ENCODE assay signal across 15 mouse cellular contexts in genomic region chr6:97551884-97552283, GRCm38 (mm10).
A peak's percentile ranks its signal among the peaks of the same experiment; 100 is the strongest.
DNase-seq lines count a peak whose midpoint lies in the region; ATAC-seq and TF ChIP-seq lines count a peak whose summit lies in the region.
"Had no signal": no experiment of that assay in that cellular context is flagged by ENCODE, and none has a peak within 500 bp of the region (broad histone marks: within the 10 kb centered on the region; RNA-seq: fewer than 3 reads in every experiment).

No protein-coding gene starts in this region.

- H3K27me3 ChIP-seq in embryonic facial prominence, embryonic 14.5 days (replicated peaks; ENCODE audit: control insufficient read depth, insufficient read depth, low read length), result no peaks in the 10 kb centered on the region
- no peaks in the 10 kb centered on the region for H3K27me3 ChIP-seq in embryonic facial prominence, embryonic 10.5 days (replicated peaks; ENCODE audit: low read depth, poor library complexity, severe bottlenecking)
- no peaks in the 10 kb centered on the region for H3K27me3 ChIP-seq in lung, embryonic 14.5 days (ENCODE audit: insufficient read depth, low read length)
- no peaks in the 10 kb centered on the region for H3K27me3 ChIP-seq in hindbrain, embryonic 15.5 days
- H3K27me3 ChIP-seq in neural tube, embryonic 14.5 days (ENCODE audit: control insufficient read depth, insufficient read depth, low read length), result no peaks in the 10 kb centered on the region
- H3K27me3 ChIP-seq: CH12.LX; heart, embryonic 15.5 days; lung, embryonic 15.5 days had no signal

- H3K4me2 ChIP-seq in embryonic facial prominence, embryonic 14.5 days (ENCODE audit: low read depth, low read length), result no peak overlapping the region
- no peak overlapping the region for H3K4me2 ChIP-seq in lung, embryonic 14.5 days
- no peak overlapping the region for H3K4me2 ChIP-seq in hindbrain, embryonic 15.5 days
- H3K4me2 ChIP-seq in neural tube, embryonic 14.5 days (ENCODE audit: low read depth, low read length), result no peak overlapping the region
- H3K4me2 ChIP-seq: heart, embryonic 15.5 days; lung, embryonic 15.5 days had no signal

- peak; percentile 86 for ATAC-seq in embryonic facial prominence, embryonic 14.5 days (ENCODE audit: low read depth)
- peak; percentile 14; the same call in 1 of the 2 replicates for ATAC-seq in lung, embryonic 14.5 days (ENCODE audit: insufficient read depth)
- ATAC-seq in hindbrain, embryonic 15.5 days (ENCODE audit: low FRiP score, low read depth), result no peak
- ATAC-seq in neural tube, embryonic 14.5 days (ENCODE audit: low read depth), result peak; percentile 32
- no peak for ATAC-seq in inflammation-experienced regulatory T-cells, adult 6 months

- peak; percentile 76 for DNase-seq in embryonic facial prominence, embryonic 14.5 days (ENCODE audit: low spot score)
- no peak for DNase-seq in embryonic facial prominence, embryonic 10.5 days (ENCODE audit: low spot score)
- peak; percentile 32 for DNase-seq in lung, embryonic 14.5 days
- DNase-seq in lung, postnatal 25 days (ENCODE audit: low spot score), result no peak
- DNase-seq in Muller cell, postnatal 12 days (ENCODE audit: inconsistent ontology term), result no peak
- DNase-seq: adrenal gland, postnatal 14 days; cerebellum, postnatal 14 days; heart, adult 11 months; thymus, postnatal 14 days had no signal

- no peak overlapping the region for H3K9ac ChIP-seq in embryonic facial prominence, embryonic 14.5 days (ENCODE audit: low read depth, low read length)
- no peak overlapping the region for H3K9ac ChIP-seq in lung, embryonic 14.5 days
- no peak overlapping the region for H3K9ac ChIP-seq in hindbrain, embryonic 15.5 days
- H3K9ac ChIP-seq in neural tube, embryonic 14.5 days (replicated peaks; ENCODE audit: low read depth, low read length), result peak overlapping the region; percentile 25; the same call in 1 of the 2 replicates
- H3K9ac ChIP-seq: heart, embryonic 15.5 days; lung, embryonic 15.5 days had no signal

- 56% methylated on average over 8 of the region's 8 CpGs for WGBS in embryonic facial prominence, embryonic 14.5 days
- WGBS in embryonic facial prominence, embryonic 10.5 days, result 82% methylated on average over 8 of the region's 8 CpGs
- 65% methylated on average over 8 of the region's 8 CpGs for WGBS in lung, embryonic 14.5 days
- 34% methylated on average over 8 of the region's 8 CpGs for WGBS in hindbrain, embryonic 15.5 days
- whole genome bisulfite sequencing in neural tube, embryonic 14.5 days, result 27% methylated on average over 8 of the region's 8 CpGs

- no peak overlapping the region for H3K27ac ChIP-seq in embryonic facial prominence, embryonic 14.5 days (replicated peaks; ENCODE audit: low read depth, low read length)
- H3K27ac ChIP-seq in embryonic facial prominence, embryonic 10.5 days (replicated peaks), result no peak overlapping the region
- peak overlapping the region; percentile 42; the same call in 1 of the 2 replicates for H3K27ac ChIP-seq in lung, embryonic 14.5 days (ENCODE audit: low read depth)
- H3K27ac ChIP-seq in hindbrain, embryonic 15.5 days (replicated peaks), result peak overlapping the region; percentile 66
- peak overlapping the region; percentile 72 for H3K27ac ChIP-seq in neural tube, embryonic 14.5 days (ENCODE audit: low read depth, low read length)
- H3K27ac ChIP-seq: heart, embryonic 15.5 days; lung, embryonic 15.5 days had no signal

- H3K36me3 ChIP-seq in embryonic facial prominence, embryonic 14.5 days (ENCODE audit: control insufficient read depth, insufficient read depth, low read length), result no peaks in the 10 kb centered on the region
- peaks cover 5% of the 10 kb centered on the region for H3K36me3 ChIP-seq in embryonic facial prominence, embryonic 10.5 days (replicated peaks)
- H3K36me3 ChIP-seq in lung, embryonic 14.5 days (ENCODE audit: insufficient read depth), result no peaks in the 10 kb centered on the region
- no peaks in the 10 kb centered on the region for H3K36me3 ChIP-seq in hindbrain, embryonic 15.5 days
- H3K36me3 ChIP-seq in neural tube, embryonic 14.5 days (ENCODE audit: control insufficient read depth, insufficient read depth, low read length), result no peaks in the 10 kb centered on the region
- H3K36me3 ChIP-seq: heart, embryonic 15.5 days; lung, embryonic 15.5 days had no signal

- peaks cover 5% of the 10 kb centered on the region for H3K9me3 ChIP-seq in embryonic facial prominence, embryonic 14.5 days (ENCODE audit: control insufficient read depth, low read length)
- H3K9me3 ChIP-seq in embryonic facial prominence, embryonic 10.5 days, result peaks cover 6% of the 10 kb centered on the region; the same call in 1 of the 2 replicates
- no peaks in the 10 kb centered on the region; the same call in 1 of the 2 replicates for H3K9me3 ChIP-seq in lung, embryonic 14.5 days (ENCODE audit: low read depth, low read length)
- no peaks in the 10 kb centered on the region for H3K9me3 ChIP-seq in hindbrain, embryonic 15.5 days
- no peaks in the 10 kb centered on the region; the same call in 1 of the 2 replicates for H3K9me3 ChIP-seq in neural tube, embryonic 14.5 days (ENCODE audit: control insufficient read depth, low read length)
- H3K9me3 ChIP-seq: heart, embryonic 15.5 days; lung, embryonic 15.5 days had no signal

- H3K4me1 ChIP-seq in embryonic facial prominence, embryonic 14.5 days (ENCODE audit: control insufficient read depth, insufficient read depth, low read length), result 0 out of 2 replicates have a peak, but pooled peaks cover 7% of the 10 kb centered on the region
- H3K4me1 ChIP-seq in embryonic facial prominence, embryonic 10.5 days, result 0 out of 2 replicates have a peak, but pooled peaks cover 5% of the 10 kb centered on the region
- H3K4me1 ChIP-seq in lung, embryonic 14.5 days (ENCODE audit: insufficient read depth), result 0 out of 2 replicates have a peak, but pooled peaks cover 4% of the 10 kb centered on the region
- peaks cover 60% of the 10 kb centered on the region for H3K4me1 ChIP-seq in hindbrain, embryonic 15.5 days (replicated peaks)
- peaks cover 45% of the 10 kb centered on the region for H3K4me1 ChIP-seq in neural tube, embryonic 14.5 days (ENCODE audit: control insufficient read depth, insufficient read depth, low read length)
- H3K4me1 ChIP-seq: heart, embryonic 15.5 days had no signal

- H3K4me3 ChIP-seq in embryonic facial prominence, embryonic 14.5 days (ENCODE audit: low read depth, low read length), result no peak overlapping the region
- H3K4me3 ChIP-seq in embryonic facial prominence, embryonic 10.5 days, result no peak overlapping the region
- H3K4me3 ChIP-seq in lung, embryonic 14.5 days (ENCODE audit: low read depth, low read length), result no peak overlapping the region
- H3K4me3 ChIP-seq in hindbrain, embryonic 15.5 days, result no peak overlapping the region
- H3K4me3 ChIP-seq in neural tube, embryonic 14.5 days (ENCODE audit: low read depth, low read length), result no peak overlapping the region
- H3K4me3 ChIP-seq: heart, embryonic 15.5 days; lung, embryonic 15.5 days had no signal

- TF ChIP-seq CTCF in lung, embryonic 14.5 days (IDR thresholded peaks at IDR 0.05; ENCODE audit: low read depth), result no peak

Comparison
In these comparisons a context has a peak if more than half of its experiments do, and no peak if none do; other contexts are left out.
1. DNase-seq: peak in embryonic facial prominence, embryonic 14.5 days (single experiment) and lung, embryonic 14.5 days (single experiment); none in embryonic facial prominence, embryonic 10.5 days (single experiment), lung, postnatal 25 days (single experiment) and Muller cell, postnatal 12 days (single experiment).
2. ATAC-seq: peak in embryonic facial prominence, embryonic 14.5 days (single experiment), lung, embryonic 14.5 days (single experiment) and neural tube, embryonic 14.5 days (single experiment); none in hindbrain, embryonic 15.5 days (single experiment) and inflammation-experienced regulatory T-cells, adult 6 months (single experiment).
3. H3K27ac ChIP-seq: peak in lung, embryonic 14.5 days (single experiment), hindbrain, embryonic 15.5 days (single experiment) and neural tube, embryonic 14.5 days (single experiment); none in embryonic facial prominence, embryonic 14.5 days (single experiment) and embryonic facial prominence, embryonic 10.5 days (single experiment).